Mouse (Mus musculus): Measurements from ENCODE around the gene a.

DNA sequence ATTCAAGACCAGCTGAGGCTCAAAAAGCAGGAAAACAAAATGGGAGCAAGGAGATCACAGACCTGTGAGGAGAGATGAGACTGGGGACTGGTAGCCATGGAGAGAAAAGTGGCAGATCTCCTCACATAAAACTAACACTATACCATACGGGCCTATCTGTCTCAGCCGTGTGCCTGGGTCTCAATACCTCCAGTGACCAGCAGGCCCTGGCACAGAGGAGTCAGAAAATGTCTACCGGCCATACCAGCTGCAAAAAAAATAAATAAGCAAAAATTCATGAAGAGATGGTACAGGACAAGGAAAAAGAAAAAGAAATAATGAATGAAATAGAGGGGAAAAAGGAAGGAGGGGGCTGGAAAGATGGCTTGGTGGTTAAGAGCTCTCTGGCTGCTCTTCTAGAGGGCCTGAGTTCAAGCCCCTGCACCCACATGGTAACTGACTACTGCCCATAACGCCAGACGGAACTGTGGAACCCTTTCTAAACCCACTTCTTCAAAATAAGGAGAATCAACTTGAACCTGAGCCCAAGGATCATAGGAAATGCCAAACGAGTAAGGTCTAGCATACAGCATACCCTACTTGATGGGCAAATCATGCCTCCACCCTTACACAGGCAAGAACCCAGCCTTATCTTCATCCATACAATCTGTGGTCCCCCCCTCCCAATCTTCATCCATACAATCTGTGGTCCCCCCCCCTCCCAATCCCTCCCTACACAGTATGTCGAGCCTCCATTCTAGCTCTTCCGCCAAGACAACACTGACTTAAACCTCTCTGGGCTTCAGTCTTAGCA lies 281.3 kb downstream of the a start:
- TF ChIP-seq CTCF (IDR thresholded peaks at IDR 0.05; ENCODE audit: control insufficient read depth, insufficient read depth, low read length) (no peak), POLR2A (IDR thresholded peaks at IDR 0.05; ENCODE audit: borderline replicate concordance, control insufficient read depth, low read depth, low read length) (no peak)

Measured in bone marrow, adult 2 months (tissue).